Mouse (Mus musculus) adrenal gland, adult 2 months (tissue): ENCODE measurements around the gene St6galnac3. TPM values are rescaled to one million over a fixed set of nuclear protein-coding genes. Genes with fewer than 3 reads are reported as not detected.
"Not testable (repeated sequence)": the region's sequence is repeated elsewhere in the genome, so short reads cannot be mapped to it uniquely, and the experiment has no call there.

Experiments
- DNase-seq: peaks from one replicate; pipeline ENCODE4 v3.0.0; 2021
- long read RNA-seq: library from polyadenylated mRNA; stranded (forward); transcript quantifications from one replicate; pipeline ENCODE4 v2.0.0, GENCODE M21; 2021
- polyA plus RNA-seq: library from polyadenylated mRNA; depleted of rRNA; stranded (reverse); fragments of >200 nt; gene quantifications from 2 replicates; pipeline ENCODE4 v1.2.3, GENCODE M21; 2012; rRNA removed
- total RNA-seq, 2 experiments: library from RNA; stranded (reverse); gene quantifications; 2 replicates each; pipeline ENCODE4 v1.2.3; 2021

The St6galnac3 gene
- total RNA-seq, result 10 to 100 TPM in 1 of 2 experiments, 1 to 10 TPM in 1; 7.9 to 16.9 TPM
- polyA plus RNA-seq, result 0.40 and 0.94 TPM in 2 replicates
- long read RNA-seq, partial matches to known transcripts, result 1 of 2 reads
- long read RNA-seq, other reads (novel, unspliced or antisense), result 1 of 2 reads

DNA sequence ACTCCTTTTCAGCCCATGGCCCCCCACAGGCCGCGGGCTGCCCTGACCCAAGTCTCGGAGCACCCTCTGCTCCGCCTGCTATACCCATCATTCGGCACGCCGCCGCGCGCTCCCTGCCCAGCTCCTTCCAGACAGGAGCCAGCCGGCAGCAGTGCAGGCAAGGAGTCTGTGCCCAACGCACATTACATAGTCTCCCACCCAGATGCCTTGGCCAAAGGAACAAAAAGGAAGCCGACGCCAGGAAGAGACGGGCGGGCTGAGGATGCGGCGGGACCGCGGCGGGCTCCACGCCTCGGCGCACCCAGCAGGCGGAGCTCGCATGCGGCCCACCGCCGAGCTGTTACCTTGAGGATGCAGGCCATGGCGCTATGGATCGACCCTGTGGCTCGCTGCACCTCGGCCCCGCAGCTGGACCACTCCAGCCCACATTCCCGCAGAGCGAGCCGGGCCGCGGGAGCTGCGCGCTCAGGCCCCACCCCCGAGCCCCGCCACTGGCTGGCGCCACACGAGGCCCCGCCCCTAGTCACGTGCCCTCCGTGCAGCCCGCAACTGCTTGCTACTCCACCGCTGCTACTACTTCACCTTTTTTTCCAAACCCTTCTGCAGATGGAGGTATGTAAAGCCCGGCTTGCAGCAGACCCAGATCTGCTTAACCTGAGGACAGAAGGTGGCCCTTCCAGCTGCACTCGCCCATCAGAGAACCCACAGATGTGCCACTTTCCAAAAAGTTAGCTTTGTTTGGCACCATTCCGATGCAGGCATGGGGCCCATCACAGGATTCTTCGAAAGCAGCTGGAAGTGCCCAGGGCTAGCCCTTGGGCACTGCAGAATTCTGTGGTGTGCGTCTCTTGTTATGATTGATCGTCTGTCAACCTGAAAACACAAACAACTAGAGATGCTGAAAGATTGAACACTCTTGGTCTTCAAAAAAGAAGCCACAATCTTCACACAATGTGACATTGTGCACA lies at the start of gene St6galnac3:
TSS of gene St6galnac3 (minus strand) at position 474 of the 968 bp plus-strand sequence.
- DNase-seq, result peak; percentile 92

DNA sequence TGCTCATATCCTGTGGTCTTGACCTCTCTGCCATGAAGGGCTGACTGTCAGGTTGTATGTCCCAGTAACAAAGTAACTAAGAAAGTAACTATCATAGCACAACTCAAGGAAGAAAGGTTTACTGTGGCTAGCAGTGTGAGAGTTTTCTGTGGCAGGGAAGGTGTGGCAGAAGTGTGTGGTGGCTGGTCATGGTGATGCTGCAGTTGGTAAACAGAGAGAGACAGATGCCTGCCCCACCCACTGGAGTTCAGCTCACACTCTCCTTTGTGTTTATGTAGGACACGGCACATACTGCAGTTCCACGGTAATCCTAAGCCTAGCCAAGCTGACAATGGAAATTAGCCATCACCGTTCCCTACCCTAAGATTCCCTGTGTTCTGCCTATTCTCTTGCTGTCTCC lies 49.6 kb upstream of the St6galnac3 start:
- DNase-seq, result no peak

DNA sequence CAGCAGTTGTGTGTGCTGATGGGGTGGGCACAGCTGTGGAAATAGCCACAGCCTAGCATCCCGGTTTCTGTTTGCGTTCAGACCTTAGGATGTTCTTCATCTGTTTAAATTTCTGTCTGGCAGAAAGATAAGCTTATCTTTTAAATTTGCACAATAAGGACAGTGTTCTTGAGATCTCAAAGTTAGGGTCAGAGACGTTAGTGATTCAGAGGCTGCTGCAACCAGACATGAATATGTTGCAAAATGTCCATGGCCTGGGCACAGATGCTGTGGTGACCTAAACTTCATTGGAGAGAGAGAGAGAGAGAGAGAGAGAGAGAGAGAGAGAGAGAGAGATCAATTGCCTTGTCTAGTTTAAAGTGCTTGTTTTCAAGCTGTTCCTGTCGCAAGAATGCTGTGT lies 46.5 kb upstream of the St6galnac3 start:
- DNase-seq, result peak; percentile 20

DNA sequence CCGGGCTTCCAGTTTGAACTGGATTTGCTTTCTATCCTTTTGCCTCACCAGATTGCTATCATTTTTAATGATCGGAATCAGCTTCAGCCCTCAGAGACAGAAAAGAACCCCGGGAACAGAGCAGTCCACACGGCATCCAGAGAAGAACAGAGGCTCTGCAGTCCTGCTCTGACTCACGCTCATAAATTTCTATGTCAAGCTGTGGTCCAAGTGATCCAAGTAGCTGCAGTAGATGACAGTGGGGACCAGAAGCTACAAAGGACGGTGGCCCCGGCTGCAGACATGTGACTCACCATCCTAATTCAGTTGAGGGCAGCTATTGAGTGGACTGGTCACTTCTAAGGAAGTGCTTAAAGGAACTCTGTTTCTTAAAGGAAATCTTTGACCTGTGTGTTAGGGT lies 45.6 kb upstream of the St6galnac3 start:
- DNase-seq, result peak; percentile 69

DNA sequence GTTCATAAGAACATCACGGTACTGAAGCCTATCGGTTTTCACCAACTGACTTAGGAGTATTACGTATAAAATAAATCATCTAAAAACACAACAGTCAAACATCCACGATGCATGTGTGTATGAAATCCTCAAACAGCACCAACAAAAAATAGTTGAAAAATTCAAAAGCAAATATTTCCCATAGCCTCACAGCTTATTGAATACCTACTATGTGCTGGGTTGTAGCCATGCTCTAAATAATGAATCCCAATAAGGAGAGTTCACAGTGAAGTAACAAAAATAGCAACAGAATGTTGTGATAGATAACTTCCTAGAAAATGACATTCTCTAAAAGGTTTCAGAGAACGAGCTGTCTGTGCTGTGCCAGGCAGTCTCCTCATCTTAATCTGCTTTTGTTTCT lies 44.2 kb upstream of the St6galnac3 start:
- no peak for DNase-seq

DNA sequence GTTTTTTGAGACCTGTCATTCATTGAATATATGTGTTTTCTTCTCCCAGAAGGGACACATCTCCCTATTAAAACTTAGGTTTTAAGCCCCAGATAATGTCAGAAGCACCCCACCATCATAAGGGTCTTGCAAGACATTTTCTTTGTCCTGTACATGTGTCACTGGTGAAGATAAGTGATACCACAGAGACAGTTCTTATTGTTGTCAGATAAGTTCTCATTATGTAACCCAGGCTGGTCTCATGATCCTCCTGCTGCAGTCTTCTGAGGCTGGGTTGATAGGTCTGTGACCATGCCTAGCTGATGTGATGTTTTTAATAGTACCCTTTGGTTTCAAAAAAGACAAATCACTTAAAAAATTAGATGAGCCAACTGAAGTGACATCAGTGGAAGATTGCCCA lies 40.2 kb upstream of the St6galnac3 start:
- DNase-seq, result no peak

DNA sequence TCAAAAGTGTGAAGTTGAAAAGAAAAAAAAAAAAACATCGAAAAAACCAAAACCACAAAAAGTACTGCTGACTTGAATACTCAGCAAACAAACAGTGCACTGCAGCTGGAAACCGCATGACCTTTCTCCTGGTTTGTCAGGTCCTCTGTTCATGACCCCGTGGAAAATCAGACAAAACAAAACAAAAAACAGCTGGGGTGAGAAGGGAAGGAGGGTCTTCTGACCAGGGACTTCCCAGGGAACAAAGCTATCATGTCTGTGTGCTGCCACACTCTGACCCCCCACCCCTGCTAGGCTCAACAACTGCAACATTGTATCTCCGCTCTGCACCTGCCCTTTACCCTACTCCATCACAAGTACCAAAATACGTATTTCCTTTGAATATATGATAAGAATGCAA lies 39.8 kb upstream of the St6galnac3 start:
- no peak for DNase-seq

DNA sequence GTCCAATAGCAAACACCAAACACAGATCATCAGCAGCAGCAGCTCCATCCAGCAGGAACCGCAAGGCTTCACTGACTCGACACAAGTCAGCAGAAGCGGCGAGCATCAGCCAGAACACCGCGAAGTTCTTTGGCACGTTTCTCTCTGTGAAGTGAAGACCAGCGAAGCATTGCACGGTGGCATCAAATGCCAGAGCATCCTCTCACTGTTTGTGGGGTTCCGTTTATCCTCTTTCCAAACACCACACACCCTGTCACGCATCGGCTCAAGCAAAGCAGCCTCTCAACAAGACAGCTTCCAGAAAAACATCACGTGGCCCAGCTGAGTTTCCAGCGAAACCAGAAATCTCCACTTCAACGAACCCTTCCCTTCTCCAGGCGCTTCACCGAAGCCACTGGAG lies 36.2 kb upstream of the St6galnac3 start:
- DNase-seq, result no peak

DNA sequence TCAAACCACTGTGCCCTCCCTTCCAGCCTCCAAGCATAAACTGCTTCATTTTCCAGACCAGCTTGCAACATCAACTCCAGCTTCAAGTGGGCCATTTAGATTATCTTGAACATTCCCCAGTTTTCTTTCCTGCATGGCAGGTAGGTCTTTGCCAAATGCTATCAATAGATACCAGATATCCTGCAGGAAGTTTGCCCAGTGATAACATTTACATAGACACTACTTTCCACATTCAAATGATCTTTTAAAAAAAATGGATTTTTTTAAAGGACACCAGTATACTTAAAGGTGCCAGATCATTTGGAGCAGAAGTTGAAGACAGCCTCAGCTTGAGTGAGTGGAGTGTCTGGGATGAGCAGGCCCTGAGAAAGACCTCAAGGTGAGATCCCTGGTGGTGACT lies 34.3 kb upstream of the St6galnac3 start:
- DNase-seq, result no peak

DNA sequence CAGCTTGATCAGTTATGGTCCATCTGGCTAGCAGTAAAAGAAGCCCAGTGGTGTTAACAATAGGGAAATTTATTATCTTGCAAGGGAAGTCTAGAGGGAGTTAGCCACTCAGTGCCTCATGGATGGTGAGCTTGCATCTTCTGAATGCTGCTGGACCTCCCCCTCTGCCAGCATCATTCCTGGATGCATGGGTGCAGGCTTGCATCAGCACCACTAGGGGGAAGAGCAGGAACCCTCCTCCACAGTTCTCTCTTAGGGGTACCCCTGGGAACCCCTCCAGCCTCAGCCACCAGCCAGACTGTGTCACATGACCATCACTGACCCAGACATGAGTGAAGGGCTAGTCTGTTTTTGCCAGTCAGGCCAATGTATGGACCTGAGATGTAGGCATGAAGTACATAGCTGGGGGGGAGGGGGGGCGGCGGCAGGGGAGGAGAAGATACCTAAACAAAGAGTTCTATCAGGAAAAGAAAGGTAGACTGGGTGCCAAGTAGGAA lies 31.6 kb upstream of the St6galnac3 start:
- DNase-seq, result no peak

DNA sequence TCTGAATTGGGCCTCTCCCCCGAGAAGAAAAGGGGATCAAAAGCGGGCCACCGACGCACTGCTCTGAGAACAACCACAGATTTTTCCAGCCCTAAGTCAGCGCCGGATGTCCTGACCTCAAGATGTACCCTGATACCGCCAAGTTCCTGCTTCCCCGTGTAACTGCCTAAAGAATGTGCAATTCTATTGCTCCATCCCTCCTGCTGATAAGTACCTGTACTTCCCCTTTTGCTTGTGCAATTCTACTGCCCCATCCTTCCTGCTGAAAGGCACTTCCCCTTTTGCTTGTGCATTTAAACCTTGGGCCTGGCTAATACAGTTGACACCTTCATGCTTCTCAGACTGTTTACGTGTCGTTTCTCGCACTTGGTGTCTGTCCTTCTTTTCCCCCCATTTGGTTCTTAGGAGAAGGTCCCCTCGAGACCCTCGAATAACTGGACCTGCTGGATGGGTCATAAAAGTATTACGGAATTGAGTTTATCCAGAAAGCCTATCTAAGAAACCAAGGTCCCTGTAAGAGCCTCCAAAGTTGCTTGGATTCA lies 30.9 kb upstream of the St6galnac3 start:
- not testable (repeated sequence) for DNase-seq

DNA sequence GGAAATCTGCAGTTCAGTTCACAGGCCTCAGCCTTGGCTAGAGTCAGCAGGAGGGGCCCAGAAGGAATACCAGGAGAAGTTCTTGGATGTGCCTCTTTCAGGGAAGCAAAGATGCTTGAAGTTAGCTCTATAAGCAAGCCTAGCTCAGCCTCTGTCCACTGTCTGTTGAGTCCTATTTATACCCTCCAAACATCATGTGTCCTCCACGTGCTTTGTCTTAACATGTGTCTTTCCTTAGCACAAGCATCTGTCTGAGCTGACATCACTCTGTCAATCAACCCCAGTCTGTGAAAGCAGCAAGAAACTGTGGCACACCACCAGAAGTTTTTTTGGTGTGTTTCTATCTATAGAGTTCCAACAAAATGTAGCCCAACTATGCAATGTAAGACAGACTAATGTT lies 26.5 kb upstream of the St6galnac3 start:
- no peak for DNase-seq

DNA sequence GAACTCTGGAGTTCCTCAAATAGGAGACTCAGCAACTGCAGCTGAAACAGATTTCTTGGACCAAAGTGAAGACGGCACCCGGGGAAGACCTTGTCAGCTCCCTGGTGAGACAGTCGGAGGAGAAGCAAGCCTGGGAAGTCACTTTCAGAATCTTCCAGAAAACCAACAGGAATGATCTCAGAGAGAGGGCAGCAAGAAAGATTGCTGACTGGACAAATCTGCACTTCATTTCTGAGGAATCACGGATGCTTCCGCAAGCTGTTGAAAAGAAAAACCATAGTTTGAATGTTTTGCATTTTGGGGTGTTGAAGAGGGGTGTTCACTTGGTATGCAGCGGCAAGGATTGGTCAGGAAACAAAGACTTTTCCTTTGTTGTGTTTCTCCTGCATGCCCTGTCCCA lies 24.4 kb upstream of the St6galnac3 start:
- DNase-seq, result no peak

DNA sequence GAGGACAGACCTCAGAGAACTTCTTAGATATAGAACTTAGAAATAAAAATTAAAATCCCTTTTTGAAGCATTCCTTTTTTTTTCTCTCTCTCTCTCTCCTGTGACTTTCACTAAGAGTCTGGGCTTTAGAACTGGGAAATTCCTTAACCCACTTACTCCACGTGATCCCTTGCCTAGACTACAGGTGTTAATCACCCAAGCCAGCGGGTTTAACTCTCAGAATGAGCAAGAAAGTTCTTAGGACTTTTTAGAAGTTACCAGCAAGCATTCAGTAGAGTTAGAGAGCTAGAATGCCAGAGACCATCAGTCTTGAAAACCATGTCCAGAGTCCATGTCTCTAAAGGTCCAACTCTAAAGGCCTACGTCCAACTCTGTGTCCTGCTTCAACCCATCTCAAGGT lies 23.3 kb upstream of the St6galnac3 start:
- DNase-seq, result no peak

DNA sequence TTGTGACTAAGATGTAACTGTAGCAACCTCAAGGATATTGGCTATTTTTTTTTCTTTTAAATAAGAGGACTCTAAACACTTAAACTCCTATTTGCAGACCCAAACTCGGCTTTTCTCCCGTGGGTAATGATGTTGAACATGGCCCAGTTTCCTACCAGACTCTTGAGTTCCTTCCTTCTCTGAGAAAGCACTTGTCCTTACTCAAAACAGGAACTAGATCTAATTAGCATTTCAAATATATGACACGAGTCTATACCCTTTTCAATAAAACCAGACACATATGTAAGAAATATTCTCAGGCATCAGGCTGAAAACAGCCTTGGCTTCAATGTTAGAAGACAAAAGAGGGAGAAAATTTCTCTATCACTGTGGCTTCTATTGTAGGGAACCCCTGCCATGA lies 20.1 kb upstream of the St6galnac3 start:
- DNase-seq, result no peak

DNA sequence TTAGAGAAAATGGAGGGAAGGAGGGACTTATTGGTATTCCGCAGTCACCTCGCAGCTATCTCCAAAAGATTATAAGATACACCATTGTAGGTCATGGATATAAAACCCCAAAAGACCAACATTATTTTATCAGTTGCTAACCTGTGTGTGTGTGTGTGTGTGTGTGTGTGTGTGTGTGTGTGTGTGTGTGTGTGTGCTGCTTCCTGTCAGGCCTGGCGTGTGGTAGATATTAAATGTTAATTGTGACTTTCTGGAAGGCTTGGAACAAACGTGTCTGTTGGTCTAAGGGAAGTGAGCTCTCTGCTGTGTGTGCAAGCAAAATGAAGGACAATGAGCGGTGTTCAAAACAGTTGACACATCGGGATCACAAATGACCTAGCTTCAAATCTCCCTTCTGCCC lies 19.5 kb upstream of the St6galnac3 start:
- DNase-seq, result no peak

DNA sequence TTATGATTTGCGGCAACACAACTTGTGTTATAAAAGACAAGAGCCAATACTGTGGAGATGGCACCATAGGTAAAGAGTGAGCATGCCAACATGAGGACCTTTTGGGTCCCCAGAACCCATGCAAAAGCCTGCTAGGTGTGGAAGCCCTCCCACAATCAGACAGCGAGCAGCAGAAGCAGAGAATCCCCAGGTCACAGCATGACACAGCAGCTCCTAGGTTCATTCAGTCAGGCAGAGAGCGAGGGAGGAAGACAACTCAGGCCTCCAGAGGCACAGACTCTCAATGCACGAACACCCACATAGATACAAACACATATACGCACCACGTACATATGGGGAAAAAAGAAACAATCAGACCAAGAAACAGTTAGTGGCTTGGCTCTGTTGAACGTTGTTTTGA lies 16.8 kb upstream of the St6galnac3 start:
- no peak for DNase-seq

DNA sequence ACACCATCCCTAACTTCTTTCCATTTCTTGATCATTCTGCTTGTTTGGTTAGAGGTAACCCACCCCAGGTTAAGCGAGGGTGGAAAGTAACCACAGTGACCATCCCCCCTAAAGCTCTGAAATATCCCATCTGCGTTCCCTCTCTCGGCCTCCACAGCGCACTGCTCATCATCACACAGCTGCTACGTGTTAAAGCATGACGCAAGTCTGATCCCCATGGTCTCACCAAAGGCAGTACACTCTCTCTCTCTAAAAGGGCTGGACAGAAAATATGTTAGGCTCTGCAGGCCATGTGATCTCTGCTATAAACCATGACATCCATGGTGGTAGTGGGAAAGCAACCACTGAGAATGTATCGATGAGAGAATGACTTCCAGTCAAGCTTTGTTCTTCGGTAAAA lies 14.4 kb upstream of the St6galnac3 start:
- DNase-seq, result no peak

DNA sequence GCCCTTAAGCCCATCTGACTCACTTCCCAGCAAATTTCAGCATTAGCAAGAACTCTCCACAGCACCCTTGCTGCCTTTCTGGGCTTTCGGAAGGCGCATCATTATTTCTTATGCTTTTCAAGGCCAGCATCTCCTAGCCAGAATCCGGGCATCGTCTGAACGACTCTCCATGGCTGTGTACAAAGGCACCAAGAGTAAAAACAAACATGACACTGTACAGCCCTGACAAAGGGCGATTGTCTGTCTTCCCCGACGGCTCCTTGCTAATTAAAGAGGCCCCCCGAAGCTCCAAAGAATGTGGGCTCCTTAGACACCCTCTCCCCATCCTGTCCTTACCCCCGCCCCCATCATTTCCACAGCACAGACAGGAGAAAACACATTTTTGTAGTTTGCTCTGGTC lies 13.4 kb upstream of the St6galnac3 start:
- DNase-seq, result no peak

DNA sequence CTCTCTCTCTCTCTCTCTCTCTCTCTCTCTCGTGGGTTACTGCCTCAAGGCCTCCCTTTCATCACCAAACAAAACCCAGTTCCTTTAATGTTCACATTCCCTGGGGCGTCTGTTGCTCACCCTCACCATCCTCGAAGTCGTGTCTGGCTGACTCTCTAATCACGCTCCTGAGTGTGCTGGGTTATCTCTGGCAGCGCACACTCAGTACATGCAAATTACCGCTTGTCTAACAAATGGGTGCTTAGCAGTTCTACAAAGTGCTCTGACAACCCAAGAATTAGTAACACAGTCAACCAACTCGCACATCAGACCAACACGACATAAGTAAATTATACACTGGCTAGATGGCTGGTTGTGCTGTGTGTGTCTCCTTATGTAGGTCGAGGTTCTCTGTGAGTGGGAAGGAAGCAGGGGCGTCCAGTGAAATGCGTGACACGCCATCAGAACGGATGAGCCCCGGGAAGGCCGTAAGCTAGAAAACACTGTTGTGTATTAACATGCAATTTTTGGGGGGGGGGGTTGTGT lies 11.8 kb upstream of the St6galnac3 start:
- no peak for DNase-seq

DNA sequence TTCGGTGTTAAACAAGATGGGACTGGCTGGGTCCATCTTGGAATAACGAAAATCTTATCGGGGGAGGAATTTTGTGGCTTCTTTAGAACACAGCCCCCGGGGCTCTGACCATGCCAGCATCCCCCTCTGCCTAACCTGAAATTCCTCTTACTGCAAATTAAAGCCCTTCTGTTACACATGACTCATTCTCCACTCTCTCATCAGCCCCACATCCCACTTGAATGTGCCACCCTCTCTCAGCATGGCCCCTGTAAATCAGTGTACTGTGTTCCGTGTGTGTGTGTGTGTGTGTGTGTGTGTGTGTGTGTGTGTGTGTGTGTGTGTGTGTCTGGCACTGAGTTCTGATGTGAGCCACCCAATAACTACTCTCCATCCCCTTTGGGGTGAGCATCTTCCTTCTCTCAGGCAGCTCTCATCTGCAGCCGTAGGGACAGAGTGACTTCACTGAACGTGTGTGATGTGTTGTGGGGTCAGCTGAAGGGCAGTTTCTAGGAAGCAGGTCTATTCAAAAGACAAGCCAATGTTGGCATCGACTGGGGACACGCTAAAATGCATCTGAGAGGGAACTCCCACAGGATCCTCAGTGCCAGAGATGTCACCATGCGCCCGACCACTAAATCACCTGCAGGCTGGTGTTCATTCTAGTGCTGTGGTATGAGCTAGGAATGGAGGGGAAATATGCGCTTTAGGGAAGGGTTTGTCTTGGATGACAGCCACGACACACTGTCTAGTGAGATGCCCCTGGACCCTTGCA lies 11.0 kb upstream of the St6galnac3 start:
- DNase-seq, result no peak

DNA sequence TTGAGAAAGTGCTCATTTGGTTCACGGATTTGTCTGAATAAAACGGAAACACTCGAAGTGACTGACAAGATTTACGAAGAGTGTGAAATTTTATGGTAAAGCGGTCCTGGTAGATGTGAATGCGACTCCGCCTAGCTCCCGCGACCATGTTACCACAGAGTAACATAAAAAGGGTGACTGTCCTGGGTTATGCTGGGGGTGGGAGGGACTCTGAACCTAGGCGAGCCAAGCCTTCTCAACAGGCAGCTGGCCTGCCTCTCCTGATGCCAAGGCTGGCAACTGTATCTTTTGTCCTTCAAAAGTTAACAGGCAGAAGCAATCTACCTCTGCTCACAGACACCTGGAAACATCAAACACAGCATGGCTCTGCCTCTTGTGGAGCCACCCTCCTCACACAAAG lies 9.8 kb upstream of the St6galnac3 start:
- DNase-seq, result no peak
